Mouse (Mus musculus): ENCODE data around the gene Trp63. TPM values are rescaled to one million over a fixed set of nuclear protein-coding genes. Genes with fewer than 3 reads are reported as not detected.

The Trp63 gene
- polyA plus RNA-seq, 1 experiment from 2014 or later = 0.53 TPM

GRCm38 (mm10) chr16:25779964-25780363, 96.4 kb downstream of the Trp63 start:
- no peaks in the 10 kb centered on the region for H3K9me3 ChIP-seq (ENCODE audit: control insufficient read depth, low read length)
- H3K9ac ChIP-seq (ENCODE audit: low read length) = no peak overlapping the region
- no peaks in the 10 kb centered on the region for H3K36me3 ChIP-seq (ENCODE audit: control insufficient read depth, insufficient read depth, low read length)
- no peak overlapping the region for H3K4me2 ChIP-seq (ENCODE audit: low read length)
- ATAC-seq (ENCODE audit: insufficient number of reproducible peaks, insufficient read depth, low FRiP score, low read depth) = no peak
- no peak overlapping the region for H3K4me3 ChIP-seq (ENCODE audit: control insufficient read depth in 1 of 2, insufficient read depth in 1 of 2, low read depth in 1 of 2, low read length in 2 of 2)
- 59% methylated on average over 4 of the region's 4 CpGs for WGBS
- no peaks in the 10 kb centered on the region for H3K27me3 ChIP-seq (ENCODE audit: control insufficient read depth, insufficient read depth, low read length)
- H3K4me1 ChIP-seq (ENCODE audit: control insufficient read depth in 2 of 2, insufficient read depth in 2 of 2, low read length in 2 of 2) = no peaks in the 10 kb centered on the region
- no peak overlapping the region for H3K27ac ChIP-seq (replicated peaks in 1 of 2; ENCODE audit: control insufficient read depth in 1 of 2, insufficient read depth in 1 of 2, low read depth in 2 of 2, low read length in 2 of 2)

DNA sequence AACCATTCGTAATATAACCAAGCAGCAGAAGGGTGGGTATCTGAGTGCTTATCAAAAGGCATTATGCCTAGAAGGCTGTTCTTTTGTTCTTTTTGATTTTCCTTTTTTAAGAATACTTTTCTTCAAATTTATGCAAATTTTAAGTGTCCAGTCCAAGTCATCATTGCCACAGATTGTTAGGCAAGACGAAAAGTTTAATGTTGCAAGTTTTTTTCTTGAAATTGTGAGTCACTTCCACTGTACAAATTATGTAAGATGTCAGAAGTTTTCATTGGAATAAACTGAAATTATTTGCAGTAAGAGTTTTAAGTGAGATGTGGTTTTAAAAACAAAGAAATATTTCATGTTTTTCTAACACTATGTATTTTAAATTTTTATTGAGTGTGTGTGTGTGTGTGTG, 100.7 kb downstream of the Trp63 start:
- WGBS = 75% methylated on average over 2 of the region's 2 CpGs
- H3K9me3 ChIP-seq (ENCODE audit: control insufficient read depth, low read length) = no peaks in the 10 kb centered on the region

DNA sequence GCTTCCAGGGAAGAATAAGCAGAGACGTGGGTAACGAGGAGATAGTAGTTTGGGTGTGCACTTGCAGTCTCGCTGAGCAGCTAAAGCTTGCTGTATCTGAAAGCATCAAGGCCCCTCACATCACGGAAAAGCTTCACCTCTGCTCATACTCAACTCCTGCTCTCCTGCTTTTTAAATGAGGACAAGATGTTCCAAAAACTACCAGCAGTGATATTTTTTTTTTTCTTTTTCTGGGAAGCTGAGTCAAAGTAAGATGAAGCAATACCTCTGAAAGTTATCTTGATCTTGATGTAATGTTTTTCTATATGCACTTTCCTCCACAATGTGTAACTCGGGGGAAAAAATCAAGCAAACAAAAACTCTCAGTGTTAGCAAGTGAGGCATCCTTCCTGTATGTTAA, 102.9 kb downstream of the Trp63 start:
- no peaks in the 10 kb centered on the region for H3K9me3 ChIP-seq (ENCODE audit: control insufficient read depth, low read length)
- H3K4me1 ChIP-seq (ENCODE audit: control insufficient read depth in 2 of 2, insufficient read depth in 2 of 2, low read length in 2 of 2) = no peaks in the 10 kb centered on the region
- no peak overlapping the region for H3K27ac ChIP-seq (replicated peaks in 1 of 2; ENCODE audit: control insufficient read depth in 1 of 2, insufficient read depth in 1 of 2, low read depth in 2 of 2, low read length in 2 of 2)
- 61% methylated on average over 5 of the region's 5 CpGs for WGBS
- no peaks in the 10 kb centered on the region for H3K36me3 ChIP-seq (ENCODE audit: control insufficient read depth, insufficient read depth, low read length)
- no peak overlapping the region for H3K9ac ChIP-seq (ENCODE audit: low read length)
- ATAC-seq (ENCODE audit: insufficient number of reproducible peaks, insufficient read depth, low FRiP score, low read depth) = no peak
- H3K27me3 ChIP-seq (ENCODE audit: control insufficient read depth, insufficient read depth, low read length) = no peaks in the 10 kb centered on the region
- no peak overlapping the region for H3K4me2 ChIP-seq (ENCODE audit: low read length)
- no peak overlapping the region for H3K4me3 ChIP-seq (ENCODE audit: control insufficient read depth in 1 of 2, insufficient read depth in 1 of 2, low read depth in 1 of 2, low read length in 2 of 2)

More for the DNA sequence above, 100.7 kb downstream of the Trp63 start:
- H3K9ac ChIP-seq (ENCODE audit: low read length) = no peak overlapping the region
- no peak for ATAC-seq (ENCODE audit: insufficient number of reproducible peaks, insufficient read depth, low FRiP score, low read depth)
- H3K27ac ChIP-seq (replicated peaks in 1 of 2; ENCODE audit: control insufficient read depth in 1 of 2, insufficient read depth in 1 of 2, low read depth in 2 of 2, low read length in 2 of 2) = no peak overlapping the region
- no peaks in the 10 kb centered on the region for H3K36me3 ChIP-seq (ENCODE audit: control insufficient read depth, insufficient read depth, low read length)
- no peaks in the 10 kb centered on the region for H3K27me3 ChIP-seq (ENCODE audit: control insufficient read depth, insufficient read depth, low read length)
- no peak overlapping the region for H3K4me2 ChIP-seq (ENCODE audit: low read length)
- no peaks in the 10 kb centered on the region for H3K4me1 ChIP-seq (ENCODE audit: control insufficient read depth in 2 of 2, insufficient read depth in 2 of 2, low read length in 2 of 2)
- no peak overlapping the region for H3K4me3 ChIP-seq (ENCODE audit: control insufficient read depth in 1 of 2, insufficient read depth in 1 of 2, low read depth in 1 of 2, low read length in 2 of 2)

- H3K27ac ChIP-seq (replicated peaks in 1 of 2; ENCODE audit: control insufficient read depth in 1 of 2, insufficient read depth in 1 of 2, low read depth in 2 of 2, low read length in 2 of 2) = no peak overlapping the region
- H3K36me3 ChIP-seq (ENCODE audit: control insufficient read depth, insufficient read depth, low read length) = no peaks in the 10 kb centered on the region
- no peak overlapping the region for H3K4me2 ChIP-seq (ENCODE audit: low read length)
- 73% methylated on average over 5 of the region's 5 CpGs for WGBS
- no peaks in the 10 kb centered on the region for H3K4me1 ChIP-seq (ENCODE audit: control insufficient read depth in 2 of 2, insufficient read depth in 2 of 2, low read length in 2 of 2)
- no peak overlapping the region for H3K4me3 ChIP-seq (ENCODE audit: control insufficient read depth in 1 of 2, insufficient read depth in 1 of 2, low read depth in 1 of 2, low read length in 2 of 2)
- no peak overlapping the region for H3K9ac ChIP-seq (ENCODE audit: low read length)
- H3K27me3 ChIP-seq (ENCODE audit: control insufficient read depth, insufficient read depth, low read length) = no peaks in the 10 kb centered on the region
- ATAC-seq (ENCODE audit: insufficient number of reproducible peaks, insufficient read depth, low FRiP score, low read depth) = no peak
- no peaks in the 10 kb centered on the region for H3K9me3 ChIP-seq (ENCODE audit: control insufficient read depth, low read length)
Observed at GRCm38 (mm10) chr16:25792640-25793266, 109.2 kb downstream of the Trp63 start.

DNA sequence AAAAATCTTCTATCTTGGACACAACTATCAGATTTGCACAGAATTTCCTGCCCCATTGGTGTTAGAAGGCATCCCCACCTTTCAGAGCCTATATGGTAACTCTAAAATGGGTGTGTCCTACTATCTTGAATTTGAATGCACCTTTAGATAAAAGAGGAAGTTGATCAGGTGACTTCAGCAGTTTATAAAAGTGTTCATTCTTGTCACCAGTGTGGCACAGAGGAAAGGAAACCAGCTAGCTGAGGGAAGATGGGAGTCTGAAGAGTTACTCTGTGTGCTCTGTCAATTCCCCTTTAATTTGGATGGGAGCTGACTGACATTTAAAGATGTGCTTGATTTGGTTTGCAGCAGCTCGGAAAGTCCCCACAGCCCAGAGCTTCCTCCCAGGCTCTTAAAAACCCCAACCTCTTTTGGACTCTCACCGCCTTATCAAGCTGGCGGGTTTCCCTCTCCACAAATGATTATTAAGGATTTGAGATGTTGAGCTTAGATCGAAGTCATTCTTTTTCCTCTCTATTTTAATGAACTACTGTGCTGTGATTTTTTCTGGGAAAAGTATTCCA, 114.2 kb downstream of the Trp63 start:
- Histone ChIP-seq H3K4me3 (ENCODE audit: control insufficient read depth in 1 of 2, insufficient read depth in 1 of 2, low read depth in 1 of 2, low read length in 2 of 2) (no peak overlapping the region), H3K27ac (replicated peaks in 1 of 2; ENCODE audit: control insufficient read depth in 1 of 2, insufficient read depth in 1 of 2, low read depth in 2 of 2, low read length in 2 of 2) (no peak overlapping the region), H3K27me3 (ENCODE audit: control insufficient read depth, insufficient read depth, low read length) (no peaks in the 10 kb centered on the region), H3K9me3 (ENCODE audit: control insufficient read depth, low read length) (no peaks in the 10 kb centered on the region), H3K4me2 (ENCODE audit: low read length) (no peak overlapping the region), H3K4me1 (ENCODE audit: control insufficient read depth in 2 of 2, insufficient read depth in 2 of 2, low read length in 2 of 2) (no peaks in the 10 kb centered on the region), H3K36me3 (ENCODE audit: control insufficient read depth, insufficient read depth, low read length) (no peaks in the 10 kb centered on the region), H3K9ac (ENCODE audit: low read length) (no peak overlapping the region)
- no peak for ATAC-seq (ENCODE audit: insufficient number of reproducible peaks, insufficient read depth, low FRiP score, low read depth)
- 57% methylated on average over 4 of the region's 4 CpGs for WGBS

- Histone ChIP-seq H3K36me3 (ENCODE audit: control insufficient read depth, insufficient read depth, low read length) (no peaks in the 10 kb centered on the region), H3K9me3 (ENCODE audit: control insufficient read depth, low read length) (no peaks in the 10 kb centered on the region), H3K27me3 (ENCODE audit: control insufficient read depth, insufficient read depth, low read length) (no peaks in the 10 kb centered on the region), H3K27ac (replicated peaks in 1 of 2; ENCODE audit: control insufficient read depth in 1 of 2, insufficient read depth in 1 of 2, low read depth in 2 of 2, low read length in 2 of 2) (no peak overlapping the region), H3K4me3 (ENCODE audit: control insufficient read depth in 1 of 2, insufficient read depth in 1 of 2, low read depth in 1 of 2, low read length in 2 of 2) (no peak overlapping the region), H3K9ac (ENCODE audit: low read length) (no peak overlapping the region), H3K4me1 (ENCODE audit: control insufficient read depth in 2 of 2, insufficient read depth in 2 of 2, low read length in 2 of 2) (no peaks in the 10 kb centered on the region), H3K4me2 (ENCODE audit: low read length) (no peak overlapping the region)
- no peak for ATAC-seq (ENCODE audit: insufficient number of reproducible peaks, insufficient read depth, low FRiP score, low read depth)
Observed at GRCm38 (mm10) chr16:25799618-25800017, 116.1 kb downstream of the Trp63 start.

- peaks cover 2 to 4% of the 10 kb centered on the region in 2 experiments; a peak in 2 of 4 replicates for H3K4me1 ChIP-seq (ENCODE audit: control insufficient read depth in 2 of 2, insufficient read depth in 2 of 2, low read length in 2 of 2)
- H3K27ac ChIP-seq (replicated peaks in 1 of 2; ENCODE audit: control insufficient read depth in 1 of 2, insufficient read depth in 1 of 2, low read depth in 2 of 2, low read length in 2 of 2) = no peak overlapping the region
- H3K4me3 ChIP-seq (ENCODE audit: control insufficient read depth in 1 of 2, insufficient read depth in 1 of 2, low read depth in 1 of 2, low read length in 2 of 2) = no peak overlapping the region
- H3K27me3 ChIP-seq (ENCODE audit: control insufficient read depth, insufficient read depth, low read length) = no peaks in the 10 kb centered on the region
- no peaks in the 10 kb centered on the region for H3K9me3 ChIP-seq (ENCODE audit: control insufficient read depth, low read length)
- H3K36me3 ChIP-seq (ENCODE audit: control insufficient read depth, insufficient read depth, low read length) = no peaks in the 10 kb centered on the region
- no peak overlapping the region for H3K9ac ChIP-seq (ENCODE audit: low read length)
- no peak for ATAC-seq (ENCODE audit: insufficient number of reproducible peaks, insufficient read depth, low FRiP score, low read depth)
- 46% methylated on average over 3 of the region's 3 CpGs for WGBS
- no peak overlapping the region for H3K4me2 ChIP-seq (ENCODE audit: low read length)
Observed at GRCm38 (mm10) chr16:25804955-25805354, 121.4 kb downstream of the Trp63 start.

GRCm38 (mm10) chr16:25807116-25807515, 123.6 kb downstream of the Trp63 start:
- H3K4me1 ChIP-seq (ENCODE audit: control insufficient read depth in 2 of 2, insufficient read depth in 2 of 2, low read length in 2 of 2) = peaks cover 2 to 4% of the 10 kb centered on the region in 2 experiments; a peak in 2 of 4 replicates
- H3K27me3 ChIP-seq (ENCODE audit: control insufficient read depth, insufficient read depth, low read length) = no peaks in the 10 kb centered on the region
- no peaks in the 10 kb centered on the region for H3K36me3 ChIP-seq (ENCODE audit: control insufficient read depth, insufficient read depth, low read length)
- no peak overlapping the region for H3K9ac ChIP-seq (ENCODE audit: low read length)
- H3K4me3 ChIP-seq (ENCODE audit: control insufficient read depth in 1 of 2, insufficient read depth in 1 of 2, low read depth in 1 of 2, low read length in 2 of 2) = no peak overlapping the region
- ATAC-seq (ENCODE audit: insufficient number of reproducible peaks, insufficient read depth, low FRiP score, low read depth) = no peak
- no peaks in the 10 kb centered on the region for H3K9me3 ChIP-seq (ENCODE audit: control insufficient read depth, low read length)
- no peak overlapping the region for H3K27ac ChIP-seq (replicated peaks in 1 of 2; ENCODE audit: control insufficient read depth in 1 of 2, insufficient read depth in 1 of 2, low read depth in 2 of 2, low read length in 2 of 2)
- no peak overlapping the region for H3K4me2 ChIP-seq (ENCODE audit: low read length)
